Mouse (Mus musculus) thymus, postnatal 36 days (tissue): ENCODE data around the gene Ctsq.
"Not testable (repeated sequence)": the region's sequence is repeated elsewhere in the genome, so short reads cannot be mapped to it uniquely, and the experiment has no call there.

Experiments used
- DNase-seq, 2 experiments: peaks; one replicate each; pipeline ENCODE4 v3.0.0; 2022; ENCODE audit warnings: mixed read lengths in 2 of 2

Gene Ctsq

DNA sequence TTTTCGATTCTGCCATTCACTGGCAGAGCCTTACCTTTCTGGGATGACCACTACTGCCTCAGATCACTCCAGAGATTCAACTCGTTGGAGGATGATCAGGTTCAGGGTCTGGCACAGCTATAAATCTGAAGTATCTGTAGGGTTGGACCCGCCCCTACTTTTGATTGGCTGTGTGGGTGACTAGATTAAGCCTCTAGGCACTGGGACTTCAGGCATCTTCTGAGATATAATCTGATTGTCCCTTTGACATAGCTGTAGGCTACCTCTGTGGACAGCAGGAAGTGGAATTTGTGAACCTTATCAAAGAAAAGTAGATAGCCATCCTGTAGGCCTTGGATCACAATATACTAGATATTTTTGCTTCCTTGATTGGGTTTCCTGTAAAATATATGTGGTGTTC lies at the start of gene Ctsq:
TSS of gene Ctsq (minus strand) at position 101 of the 400 bp plus-strand sequence.
- DNase-seq = no peak

DNA sequence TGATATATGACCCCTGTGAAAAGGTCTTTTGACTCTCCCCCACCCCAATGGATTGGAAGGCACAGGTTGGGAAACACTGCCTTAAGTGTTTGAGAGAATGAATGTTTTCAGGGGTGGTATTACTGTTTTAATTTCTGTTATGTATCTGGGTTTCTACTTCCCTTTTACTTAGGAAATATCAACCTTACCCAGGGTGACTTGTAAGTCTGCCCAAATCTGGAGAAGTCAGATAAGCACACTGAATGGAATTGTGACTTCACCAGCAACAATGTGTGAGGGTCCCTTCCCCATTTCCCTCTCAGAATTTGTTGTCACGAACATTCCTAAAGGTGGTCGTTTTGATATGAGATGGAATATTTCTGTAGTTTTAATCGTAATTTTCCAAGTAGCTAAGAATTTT lies 17.6 kb downstream of the Ctsq start:
- DNase-seq = no peak

DNA sequence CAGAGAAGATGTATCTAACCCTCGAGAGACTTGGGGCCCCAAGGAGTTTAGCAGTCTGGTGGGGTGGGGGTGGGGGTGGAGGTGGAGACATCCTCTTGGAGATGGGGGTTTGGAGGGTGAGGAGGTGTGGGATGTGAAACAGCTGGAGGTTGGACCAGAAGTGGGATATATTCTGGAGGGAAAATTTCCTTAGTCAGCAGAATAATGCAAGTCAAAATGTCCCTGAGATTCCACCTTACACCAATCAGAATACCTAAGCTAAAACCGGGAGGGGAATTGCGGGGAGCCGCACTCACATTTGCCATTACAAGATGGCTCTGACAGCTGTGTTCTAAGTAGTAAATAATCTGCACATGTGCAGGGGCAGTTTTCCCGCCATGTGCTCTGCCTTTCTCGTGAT lies 18.6 kb downstream of the Ctsq start:
- DNase-seq = no peak

DNA sequence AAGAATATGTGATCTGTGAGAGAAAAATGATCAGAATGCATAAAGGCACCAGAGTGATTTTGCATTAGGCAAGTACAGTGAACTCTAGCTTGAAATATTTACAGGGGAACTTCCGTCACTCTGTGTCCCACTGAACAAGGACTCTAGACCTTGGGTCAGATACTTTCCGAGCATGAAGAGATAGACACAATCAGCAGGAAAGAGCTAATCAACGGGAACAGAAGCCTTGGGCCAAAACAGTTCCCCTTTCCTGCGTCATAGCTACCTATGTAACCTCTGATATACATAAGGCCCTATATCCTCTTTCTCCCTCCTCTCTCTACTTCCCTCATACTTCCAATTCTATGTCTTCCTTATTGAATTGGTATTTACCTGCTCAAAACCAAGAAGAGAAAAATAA lies 30.3 kb downstream of the Ctsq start:
- no peak for DNase-seq

DNA sequence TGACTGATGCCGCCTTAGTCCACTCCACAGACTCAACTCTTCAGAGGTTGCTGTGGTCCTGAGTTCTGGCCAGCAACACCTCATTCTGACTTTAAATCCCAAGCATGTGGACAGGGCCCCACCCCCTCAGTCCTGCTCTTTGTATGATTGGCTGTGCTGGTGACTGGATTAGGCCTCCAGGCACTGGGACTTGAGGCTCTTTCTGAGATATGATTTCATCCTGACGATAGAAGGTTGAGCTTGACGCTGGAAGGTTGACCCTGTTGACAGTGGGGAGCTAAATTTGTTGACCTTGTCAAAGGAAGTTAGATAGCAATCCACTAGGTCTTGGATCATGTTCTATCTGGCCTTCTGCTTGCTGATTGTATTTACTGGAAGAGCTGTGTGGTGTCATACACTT lies 34.6 kb downstream of the Ctsq start, which contains the start of gene Ctsj:
TSS of gene Ctsj (minus strand) at position 101 of the 400 bp plus-strand sequence.
- DNase-seq = no peak

DNA sequence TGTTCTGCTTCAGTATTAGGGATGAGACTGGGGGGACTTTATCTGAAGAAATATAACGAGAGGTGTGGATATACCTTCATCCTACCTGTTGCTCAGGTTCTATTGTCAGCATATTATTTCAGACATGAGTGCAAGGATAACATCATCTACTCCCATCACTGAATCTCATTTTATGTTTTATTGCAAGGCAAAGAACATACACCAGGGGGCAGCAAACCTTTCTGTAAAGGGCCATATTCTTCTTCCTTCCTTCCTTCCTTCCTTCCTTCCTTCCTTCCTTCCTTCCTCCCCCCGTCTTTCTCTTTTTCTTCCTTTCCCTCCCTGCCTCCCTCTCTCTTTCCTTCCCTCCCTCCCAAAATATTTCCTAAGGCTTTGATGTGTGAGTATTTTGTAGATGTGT lies 42.8 kb downstream of the Ctsq start:
- no peak for DNase-seq

DNA sequence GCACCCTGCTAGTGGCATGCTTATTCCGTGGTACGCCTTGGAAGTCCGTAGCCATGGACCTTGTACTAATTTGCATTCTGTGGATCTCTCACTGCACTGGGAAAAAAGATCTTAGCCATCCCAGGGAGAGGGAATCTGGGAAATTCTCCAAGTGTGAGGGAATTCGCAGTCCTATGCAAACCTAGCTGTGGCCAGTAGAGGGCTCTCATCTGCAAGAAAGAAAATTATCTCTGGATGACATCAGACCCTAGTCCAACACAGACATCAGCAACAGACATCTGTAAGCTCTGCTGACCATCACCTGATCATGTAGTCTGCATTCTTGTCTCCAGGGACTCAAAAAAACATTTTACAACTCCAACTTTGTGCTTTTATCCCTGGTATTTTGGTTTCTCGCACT lies 53.5 kb downstream of the Ctsq start:
- DNase-seq = not testable (repeated sequence)
